Mouse (Mus musculus): ENCODE measurements around the gene Ccdc138.
"Not testable (repeated sequence)": the region's sequence is repeated elsewhere in the genome, so short reads cannot be mapped to it uniquely, and the experiment has no call there.

The Ccdc138 gene

DNA sequence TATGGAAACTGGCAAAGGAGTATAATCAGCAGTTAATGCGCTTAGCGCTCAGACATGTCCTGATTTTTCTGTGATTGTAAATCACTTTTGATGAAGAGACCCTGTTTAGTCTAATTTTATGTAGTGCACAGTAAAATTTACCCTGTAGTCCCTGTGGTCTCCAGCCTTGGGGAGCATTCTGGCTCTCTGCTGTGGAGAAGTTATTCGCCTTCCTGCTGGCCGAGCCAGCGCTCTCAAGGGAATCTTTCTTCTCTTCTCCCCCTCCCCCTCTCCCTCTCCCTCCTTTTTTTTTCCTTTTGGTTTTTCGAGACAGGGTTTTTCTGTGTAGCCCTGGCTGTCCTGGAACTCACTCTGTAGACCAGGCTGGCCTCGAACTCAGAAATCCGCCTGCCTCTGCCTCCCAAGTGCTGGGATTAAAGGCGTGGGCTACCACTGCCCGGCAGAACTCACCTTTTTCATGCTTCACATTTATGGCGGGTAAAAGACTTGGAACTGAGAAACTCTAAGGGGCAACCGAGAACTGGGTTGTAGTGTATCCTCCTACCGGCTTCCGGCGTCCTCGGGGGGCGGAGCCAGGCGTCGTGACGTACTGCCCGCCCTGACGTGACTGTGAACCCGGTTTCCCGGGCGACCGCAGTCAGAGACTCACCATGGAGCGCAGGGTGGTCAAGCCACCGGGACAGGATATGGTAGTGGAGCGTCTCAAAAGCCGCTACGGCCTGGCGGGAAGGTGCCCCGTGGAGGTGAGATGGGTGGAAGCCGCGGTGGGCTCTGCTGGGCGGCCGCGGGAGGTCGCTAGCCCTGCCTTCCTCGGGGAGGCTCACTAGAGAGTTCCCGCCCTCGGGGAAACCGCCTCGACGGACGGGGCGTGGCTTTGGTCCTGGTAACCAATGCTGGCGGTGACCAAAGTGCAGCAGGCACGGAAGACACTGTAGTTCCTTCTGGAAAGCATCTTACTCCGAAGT lies at the start of gene Ccdc138:
TSS of gene Ccdc138 (plus strand) at position 629 of the 965 bp plus-strand sequence.
- peak; percentile 89 to 94 for DNase-seq

DNA sequence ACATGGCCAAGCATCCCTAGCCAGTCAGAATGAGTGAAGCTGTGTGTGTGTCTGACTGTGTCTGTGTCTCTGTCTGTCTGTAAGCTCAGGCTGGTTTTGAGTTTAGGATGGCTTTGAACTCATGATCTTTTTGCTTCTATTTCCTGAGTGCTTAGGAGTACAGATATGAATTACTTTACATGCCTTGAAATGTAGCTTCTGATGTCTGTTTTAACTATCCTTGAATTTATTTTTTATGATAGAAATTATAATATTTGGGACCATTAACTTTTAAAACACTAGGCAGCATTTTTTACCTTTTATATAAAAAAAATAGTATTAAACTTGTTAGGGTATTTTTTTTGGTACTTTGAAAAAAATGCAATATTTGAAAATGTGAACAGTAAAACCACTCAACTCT lies 46.2 kb upstream of the Ccdc138 start:
- DNase-seq, result no peak

DNA sequence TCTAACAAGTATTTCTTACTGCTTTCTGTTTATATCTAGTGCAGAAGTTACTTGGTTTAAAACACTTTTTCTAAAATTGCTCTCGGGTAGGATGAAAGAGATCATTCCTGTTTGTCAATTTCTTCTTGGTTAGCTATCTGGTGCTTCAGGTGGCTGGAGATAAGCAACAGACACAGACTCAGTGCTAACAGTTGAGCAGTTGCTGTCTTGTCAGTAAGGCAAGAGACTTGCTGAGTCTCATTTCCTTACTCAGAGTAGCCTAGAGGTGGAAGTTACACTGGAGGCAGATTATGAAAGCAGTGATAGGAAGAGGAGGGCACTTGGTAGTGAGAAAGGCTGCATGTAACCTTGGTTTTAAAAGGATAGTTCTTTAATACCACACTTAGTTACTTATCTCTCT lies 45.6 kb upstream of the Ccdc138 start:
- DNase-seq, result no peak

DNA sequence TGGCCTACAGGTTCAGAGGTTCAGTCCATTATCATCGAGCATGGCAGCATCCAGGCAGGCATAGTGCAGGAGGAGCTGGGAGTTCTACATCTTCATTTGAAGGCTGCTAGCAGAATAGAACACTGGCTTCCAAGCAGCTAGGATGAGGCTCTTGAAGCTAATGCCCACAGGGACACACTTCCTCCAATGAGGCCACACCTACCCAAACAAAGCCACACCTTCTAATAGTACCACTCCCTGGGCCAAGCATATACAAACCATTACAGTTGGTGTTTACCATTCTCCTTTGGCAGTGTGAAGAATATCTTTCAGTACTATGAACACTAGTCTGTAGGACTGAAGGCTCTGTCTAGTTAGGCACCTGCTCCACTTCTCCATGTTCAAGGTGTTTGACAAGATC lies 37.9 kb upstream of the Ccdc138 start:
- no peak for DNase-seq

DNA sequence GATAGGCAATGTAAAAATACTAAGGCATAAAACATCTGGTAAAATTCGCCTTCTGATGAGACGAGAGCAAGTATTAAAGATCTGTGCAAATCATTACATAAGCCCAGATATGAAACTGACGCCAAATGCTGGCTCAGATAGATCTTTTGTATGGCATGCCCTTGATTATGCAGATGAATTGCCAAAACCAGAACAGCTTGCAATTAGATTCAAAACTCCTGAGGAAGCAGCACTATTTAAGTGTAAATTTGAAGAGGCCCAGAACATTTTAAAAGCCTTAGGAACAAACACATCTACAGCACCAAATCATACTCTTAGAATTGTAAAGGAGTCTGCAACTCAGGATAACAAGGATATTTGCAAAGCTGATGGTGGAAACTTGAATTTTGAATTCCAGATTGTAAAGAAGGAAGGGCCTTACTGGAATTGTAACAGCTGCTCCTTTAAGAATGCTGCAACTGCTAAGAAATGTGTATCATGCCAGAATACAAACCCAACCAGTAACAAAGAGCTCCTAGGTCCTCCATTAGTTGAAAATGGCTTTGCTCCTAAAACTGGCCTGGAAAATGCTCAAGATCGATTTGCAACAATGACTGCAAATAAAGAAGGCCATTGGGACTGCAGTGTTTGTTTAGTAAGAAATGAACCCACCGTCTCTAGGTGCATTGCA lies 20.5 kb upstream of the Ccdc138 start:
- DNase-seq, result no peak

DNA sequence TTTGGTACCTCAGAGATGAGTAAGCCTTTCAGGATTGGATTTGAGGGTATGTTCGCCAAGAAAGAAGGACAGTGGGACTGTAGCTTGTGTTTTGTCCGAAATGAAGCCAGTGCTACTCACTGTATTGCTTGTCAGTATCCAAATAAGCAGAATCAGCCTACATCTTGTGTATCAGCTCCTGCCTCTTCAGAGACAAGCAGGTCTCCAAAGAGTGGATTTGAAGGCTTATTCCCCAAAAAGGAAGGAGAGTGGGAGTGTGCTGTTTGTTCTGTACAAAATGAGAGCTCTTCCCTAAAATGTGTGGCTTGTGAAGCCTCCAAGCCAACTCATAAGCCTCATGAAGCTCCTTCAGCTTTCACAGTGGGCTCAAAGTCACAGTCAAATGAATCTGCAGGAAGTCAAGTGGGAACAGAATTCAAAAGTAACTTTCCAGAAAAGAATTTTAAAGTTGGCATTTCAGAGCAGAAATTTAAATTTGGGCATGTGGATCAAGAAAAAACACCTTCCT lies 19.6 kb upstream of the Ccdc138 start:
- no peak for DNase-seq

DNA sequence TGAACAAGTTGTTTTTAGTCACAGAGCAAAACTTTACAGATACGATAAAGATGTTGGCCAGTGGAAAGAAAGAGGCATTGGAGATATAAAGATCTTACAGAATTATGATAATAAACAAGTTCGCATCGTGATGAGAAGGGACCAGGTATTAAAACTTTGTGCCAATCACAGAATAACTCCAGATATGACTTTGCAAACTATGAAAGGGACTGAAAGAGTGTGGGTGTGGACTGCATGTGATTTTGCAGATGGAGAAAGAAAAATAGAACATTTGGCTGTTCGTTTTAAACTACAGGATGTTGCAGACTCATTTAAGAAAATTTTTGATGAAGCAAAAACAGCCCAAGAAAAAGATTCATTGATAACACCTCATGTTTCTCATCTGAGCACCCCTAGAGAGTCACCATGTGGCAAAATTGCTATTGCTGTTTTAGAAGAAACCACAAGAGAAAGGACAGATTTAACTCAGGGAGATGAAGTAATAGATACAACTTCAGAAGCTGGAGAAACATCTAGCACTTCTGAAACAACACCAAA lies 17.7 kb upstream of the Ccdc138 start:
- DNase-seq, result no peak

DNA sequence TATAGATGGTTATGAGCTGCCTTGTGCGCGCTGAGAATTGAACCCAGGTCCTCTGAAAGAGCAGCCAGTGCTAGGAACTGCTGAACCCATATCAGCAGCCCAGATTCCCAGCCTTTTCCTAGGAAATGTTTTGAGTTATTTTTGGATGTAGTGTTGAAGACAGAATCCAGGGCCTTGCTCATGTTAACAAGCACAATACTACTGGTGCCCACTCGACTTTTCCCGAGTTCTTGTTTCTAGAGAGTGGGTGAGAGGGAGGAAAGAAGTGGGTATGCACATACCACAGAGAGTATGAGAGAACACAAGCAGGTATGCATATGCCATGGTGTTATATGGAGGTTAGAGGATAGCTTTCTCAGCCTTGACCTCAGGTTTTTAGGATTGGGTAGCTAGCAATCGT lies 6.7 kb upstream of the Ccdc138 start:
- DNase-seq, result no peak

DNA sequence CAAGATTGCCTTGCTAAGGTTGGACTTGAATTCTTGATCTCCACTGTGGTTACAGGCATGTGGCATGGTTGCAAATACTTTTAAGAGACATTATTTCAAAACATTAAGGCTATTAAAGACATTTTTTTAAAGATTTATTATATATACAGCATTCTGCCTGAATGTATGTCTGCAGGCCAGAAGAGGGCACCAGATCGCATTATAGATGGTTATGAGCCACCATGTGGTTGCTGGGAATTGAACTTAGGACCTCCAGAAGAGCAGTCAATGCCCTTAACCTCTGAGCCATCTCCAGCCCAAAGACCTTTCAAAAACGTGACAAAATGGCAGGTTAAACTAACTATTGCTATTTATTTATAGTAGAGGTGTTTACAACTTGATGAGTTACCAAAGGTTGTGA lies 2.1 kb upstream of the Ccdc138 start:
- no peak for DNase-seq

DNA sequence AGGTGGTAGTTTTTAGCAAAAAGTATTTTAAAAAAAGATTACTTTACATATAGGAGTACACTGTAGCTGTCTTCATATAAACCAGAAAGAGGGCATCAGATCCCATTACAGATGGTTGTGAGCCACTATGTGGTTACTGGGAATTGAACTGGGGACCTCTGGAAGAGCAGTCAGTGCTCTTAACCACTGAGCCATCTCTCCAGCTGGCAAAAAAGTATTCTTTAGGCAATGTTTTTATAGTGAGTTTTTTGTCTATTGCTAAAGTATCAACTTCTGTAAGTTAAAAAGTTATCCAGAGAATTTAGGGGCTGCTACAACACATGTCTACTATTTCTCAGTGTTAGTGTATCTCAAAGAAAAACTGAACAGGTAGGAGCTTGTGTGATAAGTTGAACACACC lies 1.0 kb upstream of the Ccdc138 start:
- DNase-seq, result no peak

DNA sequence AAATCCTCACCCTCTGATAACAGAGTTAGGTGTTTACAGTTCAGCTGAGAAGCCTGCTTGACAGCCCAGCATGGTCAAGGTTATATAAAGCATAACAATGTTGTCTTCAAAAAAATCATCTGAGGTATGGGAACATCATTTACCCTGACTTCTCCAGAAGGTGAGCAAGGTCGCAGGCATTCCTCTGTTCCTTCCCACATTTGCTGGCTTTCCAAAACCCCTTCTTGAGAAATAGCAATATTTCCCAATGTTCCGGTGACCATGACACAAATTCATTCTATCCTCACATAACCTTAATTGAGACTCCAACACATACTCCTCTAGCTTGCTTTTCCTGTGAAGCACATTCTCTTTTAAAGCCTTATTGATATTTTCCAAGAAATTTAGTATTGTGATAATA lies 768 bp downstream of the Ccdc138 start:
- DNase-seq, result no peak

DNA sequence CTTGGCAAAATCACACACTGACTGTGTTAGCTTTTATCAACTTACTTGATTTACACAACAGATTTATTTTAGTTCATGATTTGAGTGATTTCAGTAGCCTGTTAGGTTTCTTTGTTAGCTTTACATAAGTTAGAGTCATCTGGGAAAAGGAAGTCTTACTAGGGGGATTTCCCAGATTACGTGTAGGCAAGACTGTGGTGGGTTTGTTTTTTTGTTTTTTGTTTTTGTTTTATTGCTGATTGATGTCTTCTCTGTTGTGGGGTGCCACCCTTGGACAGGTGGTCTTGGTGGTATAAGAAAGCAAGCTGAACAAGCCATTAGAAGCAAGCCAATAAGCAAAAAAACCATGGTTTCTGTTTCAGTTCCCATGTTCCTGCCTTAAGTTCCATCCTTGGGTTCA lies 31.6 kb downstream of the Ccdc138 start:
- no peak for DNase-seq

DNA sequence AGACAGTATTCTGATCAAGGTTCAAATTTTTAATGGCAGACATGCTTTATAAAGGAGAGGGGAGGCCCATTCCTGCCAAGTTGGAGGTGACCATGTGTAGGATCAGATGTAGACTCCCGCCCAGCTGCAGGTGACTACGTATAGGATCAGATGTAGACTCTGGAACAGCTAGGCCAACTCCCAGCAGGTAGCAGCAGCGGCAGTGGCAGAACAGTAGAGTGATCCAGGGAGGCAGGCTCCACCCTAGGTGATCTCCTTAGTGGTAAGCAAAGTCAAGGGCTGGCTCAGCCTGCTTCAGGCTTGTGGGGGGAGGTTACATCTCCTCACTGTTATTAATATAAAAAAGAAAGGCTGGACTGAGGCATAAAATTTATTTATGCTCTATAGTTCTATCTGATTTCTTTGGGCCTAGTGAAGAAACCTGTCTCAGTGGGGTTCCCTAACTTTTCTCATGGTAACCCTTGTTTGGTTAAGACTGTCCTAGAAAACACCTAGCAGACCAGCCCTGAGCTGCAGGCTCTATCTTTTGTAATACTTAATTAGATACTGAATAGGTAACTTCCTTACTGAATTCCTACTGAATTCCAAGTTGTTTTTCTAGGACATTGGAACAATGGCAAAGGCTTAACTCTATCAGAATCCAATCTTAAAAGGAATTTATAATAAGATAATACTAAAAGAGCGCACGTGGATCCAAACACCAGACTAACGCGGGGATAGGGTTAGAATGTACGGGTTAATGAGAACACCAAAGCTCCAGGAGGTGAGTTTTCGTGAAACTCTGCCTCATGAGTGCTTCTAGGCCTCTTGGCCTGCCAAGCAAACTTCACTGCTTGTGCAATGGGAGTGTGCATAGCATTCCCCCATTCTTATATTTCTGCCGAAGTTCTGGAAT lies 33.4 kb downstream of the Ccdc138 start:
- DNase-seq, result no peak

DNA sequence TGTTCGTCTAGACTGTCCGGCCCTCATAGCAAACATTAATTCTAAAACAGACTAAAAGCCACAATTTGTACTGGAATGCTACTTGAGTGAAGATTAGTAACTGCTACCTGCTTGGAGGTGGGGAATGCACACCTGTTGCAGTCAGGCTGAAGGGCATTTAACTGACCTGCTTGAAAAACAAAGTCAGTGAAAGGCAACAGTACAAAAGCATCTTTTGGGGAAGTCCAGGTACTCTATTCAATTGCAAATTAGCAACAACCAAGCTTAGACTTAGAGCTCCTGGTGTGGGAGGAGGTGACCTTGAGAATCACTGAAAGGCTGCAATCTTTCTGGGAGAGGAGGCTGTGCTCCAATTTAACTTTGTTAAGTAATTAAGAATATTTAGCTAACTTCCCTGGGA lies 34.4 kb downstream of the Ccdc138 start:
- DNase-seq, result no peak

DNA sequence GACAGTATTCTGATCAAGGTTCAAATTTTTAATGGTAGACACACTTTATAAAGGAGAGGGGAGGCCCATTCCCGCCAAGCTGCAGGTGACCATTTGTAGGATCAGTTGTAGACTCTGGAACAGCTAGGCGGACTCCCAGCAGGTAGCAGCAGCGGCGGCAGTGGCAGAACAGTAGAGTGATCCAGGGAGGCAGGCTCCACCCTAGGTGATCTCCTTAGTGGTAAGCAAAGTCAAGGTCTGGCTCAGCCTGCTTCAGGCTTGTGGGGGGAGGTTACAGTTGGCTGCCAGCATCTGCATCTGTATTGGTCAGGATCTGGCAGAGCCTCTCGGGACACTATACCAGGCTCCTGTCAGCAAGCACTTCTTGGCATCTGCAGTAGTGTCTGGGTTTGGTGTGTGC lies 38.5 kb downstream of the Ccdc138 start:
- not testable (repeated sequence) for DNase-seq

DNA sequence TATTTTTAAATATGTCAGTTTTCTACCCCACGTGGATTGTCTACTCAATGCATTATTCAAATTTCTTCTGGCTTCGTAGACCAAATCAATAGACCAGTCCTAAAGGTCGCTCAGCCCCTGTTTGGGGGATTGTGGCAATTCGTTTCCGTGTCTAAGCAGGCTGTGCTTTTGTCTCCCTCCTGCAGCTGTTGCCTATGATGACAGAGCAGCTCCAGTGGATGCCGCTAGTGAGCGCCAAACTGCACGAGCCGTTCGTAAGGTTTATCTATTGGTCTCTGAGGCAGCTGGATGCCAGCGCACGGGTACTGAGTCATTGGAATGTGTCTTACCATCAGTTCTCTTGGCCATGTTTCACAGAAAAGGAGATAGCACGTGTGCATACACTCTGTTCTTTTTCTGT lies 42.9 kb downstream of the Ccdc138 start:
- no peak for DNase-seq

DNA sequence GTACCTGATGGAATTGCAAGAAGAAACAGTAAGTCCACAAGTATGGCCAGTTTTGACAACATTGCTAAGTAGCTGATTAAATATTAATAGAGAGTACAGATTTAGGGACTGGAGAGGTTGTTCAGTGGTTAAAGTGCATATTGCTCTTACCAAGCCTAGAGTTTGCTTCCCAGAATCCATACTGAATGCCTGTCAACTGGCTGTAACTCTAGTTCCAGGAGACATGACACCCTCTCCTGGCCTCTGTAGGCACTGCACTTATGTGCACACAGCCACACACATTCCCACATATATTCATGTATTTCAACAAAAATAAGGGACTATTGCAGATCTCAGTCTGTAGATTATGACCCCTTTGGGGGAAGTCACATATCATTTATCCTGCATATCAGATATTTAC lies 51.0 kb downstream of the Ccdc138 start:
- DNase-seq, result no peak

DNA sequence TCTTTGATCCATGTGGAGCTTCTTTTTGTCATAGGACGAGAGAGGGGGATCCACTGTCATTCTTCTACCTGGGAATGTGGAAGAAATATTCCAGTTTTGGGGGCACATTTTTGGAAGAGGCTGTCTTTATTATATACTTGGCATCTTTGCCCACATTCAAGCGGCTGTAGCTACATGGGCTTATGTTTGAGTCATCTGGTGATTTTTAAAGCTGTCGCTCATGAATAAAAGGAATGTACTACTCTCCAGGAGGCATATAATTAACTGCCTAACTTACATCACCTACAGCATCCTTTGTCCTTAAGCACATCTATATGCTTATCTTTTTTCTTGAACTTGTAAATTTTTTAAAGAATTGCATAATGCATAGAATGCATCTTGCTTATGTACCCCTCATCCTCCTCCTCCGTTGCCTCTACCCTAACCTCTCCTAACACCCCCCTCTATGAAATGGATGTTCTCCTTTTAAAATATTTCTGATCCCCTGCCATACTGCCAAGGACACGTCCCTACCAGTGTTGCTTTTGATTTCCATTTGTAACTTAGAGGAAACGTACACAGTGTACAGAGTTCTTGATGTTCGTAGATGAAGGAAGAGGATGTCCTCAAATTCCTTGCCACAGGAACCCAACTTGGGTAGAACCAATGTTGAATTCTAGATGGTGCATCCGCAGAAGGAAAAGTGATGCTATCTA lies 57.1 kb downstream of the Ccdc138 start:
- no peak for DNase-seq

DNA sequence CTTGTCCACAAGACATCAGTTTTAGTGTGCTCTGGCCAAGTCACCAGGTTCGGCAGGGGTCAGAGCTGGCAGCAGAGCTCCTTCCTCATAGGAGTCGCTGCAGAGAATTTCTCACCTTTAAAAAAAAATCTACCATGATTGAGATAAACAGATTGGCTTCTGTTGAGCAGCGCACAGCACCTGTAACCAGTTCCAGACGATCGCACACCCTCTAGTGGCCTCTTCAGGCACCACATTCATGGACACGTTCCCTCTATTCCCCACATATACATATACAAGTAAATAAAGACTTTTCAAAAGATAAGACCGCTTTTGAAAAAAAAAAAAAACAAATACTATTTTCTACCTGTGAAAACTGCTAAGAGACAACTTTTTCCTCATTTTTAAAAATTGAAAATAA lies 61.4 kb downstream of the Ccdc138 start:
- peak; percentile 68 to 76 for DNase-seq

DNA sequence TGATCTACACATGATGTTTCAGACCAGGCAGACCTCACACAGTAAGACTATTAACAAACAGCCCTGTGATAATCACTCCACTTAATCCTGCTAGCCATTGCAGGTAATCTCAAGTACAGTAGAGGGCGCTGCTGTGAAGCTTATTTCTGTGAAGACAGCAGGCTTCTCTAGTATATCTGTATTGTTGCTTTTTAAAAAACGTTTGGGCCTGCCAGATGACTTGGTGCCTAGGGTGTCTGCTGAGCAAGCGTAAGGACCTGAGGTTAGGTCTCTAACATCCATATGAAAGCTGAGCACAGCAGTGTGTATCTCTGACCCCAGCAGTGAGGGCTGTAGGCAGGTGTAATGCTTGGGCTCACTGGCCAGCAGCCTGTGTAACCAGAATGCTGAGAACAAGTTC lies 62.2 kb downstream of the Ccdc138 start:
- peak; percentile 64 to 71 for DNase-seq

DNA sequence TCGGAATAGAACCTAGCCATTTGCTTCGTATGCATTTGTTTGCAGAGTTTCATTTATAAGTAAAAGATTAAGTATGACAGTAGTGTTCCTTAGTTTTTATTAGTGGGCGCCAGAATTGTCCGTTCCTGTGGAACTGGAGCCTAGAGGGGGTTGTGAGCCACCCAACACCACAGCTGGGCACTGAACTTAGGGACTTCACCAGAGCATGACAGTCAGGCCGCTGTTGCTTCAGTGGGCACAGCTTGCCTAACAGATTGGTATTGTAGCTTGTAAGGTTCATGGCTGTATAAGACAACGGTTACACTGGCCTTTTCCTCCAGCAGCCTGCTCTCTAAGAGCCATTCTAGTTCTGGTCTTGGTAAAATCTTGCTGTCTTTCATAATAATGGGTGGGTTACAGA lies 62.8 kb downstream of the Ccdc138 start:
- DNase-seq, result no peak
